Mouse (Mus musculus): ENCODE measurements around the gene Dennd2a.

Gene Dennd2a

GRCm38 (mm10) chr6:39557723-39558261 lies at the start of gene Dennd2a:
Gene Dennd2a, minus strand, starts transcription at chr6:39557867.
- peak; percentile 85 to 94 for DNase-seq

GRCm38 (mm10) chr6:39607365-39607764 lies 49.7 kb upstream of the Dennd2a start:
- no peak for DNase-seq

GRCm38 (mm10) chr6:39606862-39607261 lies 49.2 kb upstream of the Dennd2a start:
- peak in 1 of 2 experiments; percentile 24 for DNase-seq

GRCm38 (mm10) chr6:39606056-39606455 lies 48.4 kb upstream of the Dennd2a start:
- DNase-seq, result no peak

- no peak for DNase-seq
Measured at GRCm38 (mm10) chr6:39604565-39604964, 46.9 kb upstream of the Dennd2a start.

- DNase-seq, result no peak
Measured at GRCm38 (mm10) chr6:39601828-39602227, 44.2 kb upstream of the Dennd2a start.

GRCm38 (mm10) chr6:39600851-39601250 lies 43.2 kb upstream of the Dennd2a start:
- DNase-seq, result peak in 1 of 2 experiments; percentile 27

- peak; percentile 94 to 95 for DNase-seq
Measured at GRCm38 (mm10) chr6:39592401-39593214, 34.9 kb upstream of the Dennd2a start, which contains the start of gene Ndufb2. Gene Ndufb2, plus strand, starts transcription at chr6:39592574.

- DNase-seq, result no peak
Measured at GRCm38 (mm10) chr6:39591481-39591880, 33.8 kb upstream of the Dennd2a start.

- DNase-seq, result no peak
Measured at GRCm38 (mm10) chr6:39585517-39585916, 27.9 kb upstream of the Dennd2a start, which contains the start of gene Gm42420. Gene Gm42420, plus strand, starts transcription at chr6:39585753.

- DNase-seq, result no peak
Measured at GRCm38 (mm10) chr6:39581087-39581784, 23.6 kb upstream of the Dennd2a start.

GRCm38 (mm10) chr6:39580558-39580957 lies 22.9 kb upstream of the Dennd2a start:
- DNase-seq, result no peak

- DNase-seq, result no peak
Measured at GRCm38 (mm10) chr6:39579552-39579951, 21.9 kb upstream of the Dennd2a start.

- DNase-seq, result no peak
Measured at GRCm38 (mm10) chr6:39574951-39575350, 17.3 kb upstream of the Dennd2a start.

- DNase-seq, result peak in 1 of 2 experiments; percentile 7
Measured at GRCm38 (mm10) chr6:39574555-39574869, 16.8 kb upstream of the Dennd2a start.

GRCm38 (mm10) chr6:39573791-39574554 lies 16.3 kb upstream of the Dennd2a start, which contains the start of gene Adck2:
Gene Adck2, plus strand, starts transcription at chr6:39573873.
- DNase-seq, result peak; percentile 85 to 87

- DNase-seq, result no peak
Measured at GRCm38 (mm10) chr6:39570426-39570825, 12.8 kb upstream of the Dennd2a start.

- DNase-seq, result peak in 1 of 2 experiments; percentile 40
Measured at GRCm38 (mm10) chr6:39567528-39567927, 9.9 kb upstream of the Dennd2a start.

- DNase-seq, result peak in 1 of 2 experiments; percentile 84
Measured at GRCm38 (mm10) chr6:39562166-39563015, 4.7 kb upstream of the Dennd2a start.

- DNase-seq, result peak; percentile 39 to 74
Measured at GRCm38 (mm10) chr6:39559276-39559939, 1.7 kb upstream of the Dennd2a start.
